Mouse (Mus musculus): ENCODE measurements around the gene Pigc. TPM values are rescaled to one million over a fixed set of nuclear protein-coding genes. Genes with fewer than 3 reads are reported as not detected.

Gene Pigc
- polyA plus RNA-seq, 1 experiment from 2014 or later, result 43.2 TPM

GRCm38 (mm10) chr1:161978173-161978700, 9.3 kb downstream of the Pigc start:
- no peaks in the 10 kb centered on the region for H3K27me3 ChIP-seq
- H3K9ac ChIP-seq (replicated peaks), result no peak overlapping the region
- whole genome bisulfite sequencing, result 77% methylated on average over 5 of the region's 5 CpGs
- no peak overlapping the region for H3K4me2 ChIP-seq
- no peaks in the 10 kb centered on the region for H3K36me3 ChIP-seq
- peaks cover 65% of the 10 kb centered on the region for H3K4me1 ChIP-seq (replicated peaks)
- no peaks in the 10 kb centered on the region for H3K9me3 ChIP-seq
- ATAC-seq (ENCODE audit: insufficient number of reproducible peaks, insufficient read depth, low FRiP score, low TSS enrichment, low read depth), result no peak
- no peak overlapping the region for H3K4me3 ChIP-seq (replicated peaks)
- peak overlapping the region; percentile 87 for H3K27ac ChIP-seq

DNA sequence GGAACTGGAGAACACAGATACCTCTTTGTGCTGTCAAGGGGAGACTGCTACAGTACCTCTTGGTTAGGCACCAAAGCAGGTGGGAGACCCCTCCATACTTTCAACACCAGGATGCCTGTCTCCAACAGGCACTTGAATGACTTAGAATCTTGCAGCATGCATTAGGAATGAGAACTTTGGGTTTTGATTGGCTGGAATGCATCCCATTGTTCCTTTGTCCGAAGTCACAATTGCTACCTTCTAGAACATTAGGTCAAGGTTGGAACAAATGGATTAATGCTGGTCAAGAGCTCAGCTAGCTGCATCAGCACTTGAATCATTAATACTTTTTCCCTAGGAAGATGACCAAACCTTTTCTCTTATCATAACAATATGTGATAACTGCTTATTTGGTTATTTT, 10.6 kb downstream of the Pigc start, which contains the start of gene 4930558K02Rik:
Gene 4930558K02Rik (minus strand): TSS at position 101 of the 400 bp plus-strand sequence.
- H3K36me3 ChIP-seq, result no peaks in the 10 kb centered on the region
- H3K4me2 ChIP-seq, result no peak within 1 kb of the TSS
- WGBS, result 86% methylated on average over 1 of the region's 1 CpGs
- H3K27ac ChIP-seq, result peak within 1 kb of the TSS; percentile 91
- peaks cover 67% of the 10 kb centered on the region for H3K4me1 ChIP-seq (replicated peaks)
- ATAC-seq (ENCODE audit: insufficient number of reproducible peaks, insufficient read depth, low FRiP score, low TSS enrichment, low read depth), result no peak
- no peaks in the 10 kb centered on the region for H3K27me3 ChIP-seq
- H3K4me3 ChIP-seq (replicated peaks), result no peak within 1 kb of the TSS
- no peaks in the 10 kb centered on the region for H3K9me3 ChIP-seq
- H3K9ac ChIP-seq (replicated peaks), result no peak within 1 kb of the TSS

DNA sequence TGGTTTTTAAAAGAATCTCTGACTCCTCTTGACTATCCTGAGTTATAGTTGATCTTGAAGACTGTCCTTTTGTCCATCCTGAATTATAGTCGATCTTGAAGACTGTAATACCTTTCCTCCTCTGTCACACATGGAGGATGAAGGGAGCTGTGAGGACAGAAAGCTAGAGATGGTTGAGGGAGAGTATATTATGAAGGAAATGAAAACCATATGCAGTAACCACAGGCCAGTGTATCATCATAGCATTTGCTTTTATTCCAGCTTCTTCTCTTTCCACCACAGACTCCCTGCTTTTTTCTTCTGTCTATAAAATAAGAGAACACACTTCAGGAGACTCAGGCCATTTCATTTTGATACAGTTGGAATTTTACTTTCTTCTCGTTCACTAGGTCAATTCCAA, 11.1 kb downstream of the Pigc start:
- peak overlapping the region; percentile 91 for H3K27ac ChIP-seq
- 79% methylated on average over 2 of the region's 2 CpGs for WGBS

DNA sequence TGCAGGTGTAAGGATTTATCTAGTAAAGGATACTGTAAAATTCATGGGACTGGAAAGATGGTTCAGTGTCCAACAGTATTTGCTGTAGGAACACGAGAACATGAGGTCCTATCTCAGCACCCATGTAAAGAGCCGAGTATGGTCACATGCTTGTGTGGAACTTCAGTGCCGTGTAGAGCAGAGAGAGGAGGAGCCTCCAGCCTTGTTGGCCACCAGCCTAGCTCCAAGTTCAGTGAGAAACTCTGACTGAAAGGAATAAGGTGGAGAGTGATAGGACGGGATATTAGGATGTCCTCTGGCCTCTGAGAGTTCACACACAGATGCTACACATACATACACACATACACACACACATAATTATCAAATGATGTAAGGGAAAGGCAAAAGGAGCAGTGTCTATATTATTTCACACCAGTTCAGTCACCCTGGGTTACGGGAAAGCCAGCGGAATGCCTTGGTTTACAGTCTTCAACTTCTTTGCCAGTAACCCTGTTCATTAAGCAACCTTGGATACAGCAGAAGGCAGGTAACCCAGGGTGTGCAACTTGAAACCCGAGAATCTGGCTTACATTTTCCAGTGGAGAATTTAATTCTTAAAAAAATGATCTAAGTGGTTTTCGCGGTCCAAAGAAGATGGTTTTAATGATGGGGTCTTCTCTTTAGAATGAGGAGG, 11.8 kb downstream of the Pigc start:
- no peak overlapping the region for H3K4me2 ChIP-seq

More for the DNA sequence above, 11.1 kb downstream of the Pigc start:
- H3K36me3 ChIP-seq, result no peaks in the 10 kb centered on the region
- H3K4me3 ChIP-seq (replicated peaks), result no peak overlapping the region
- H3K9me3 ChIP-seq, result no peaks in the 10 kb centered on the region
- no peak overlapping the region for H3K4me2 ChIP-seq
- H3K4me1 ChIP-seq (replicated peaks), result peaks cover 72% of the 10 kb centered on the region
- ATAC-seq (ENCODE audit: insufficient number of reproducible peaks, insufficient read depth, low FRiP score, low TSS enrichment, low read depth), result no peak
- no peak overlapping the region for H3K9ac ChIP-seq (replicated peaks)
- H3K27me3 ChIP-seq, result no peaks in the 10 kb centered on the region

GRCm38 (mm10) chr1:161983451-161983850, 14.5 kb downstream of the Pigc start:
- ATAC-seq (ENCODE audit: insufficient number of reproducible peaks, insufficient read depth, low FRiP score, low TSS enrichment, low read depth), result no peak
- no peaks in the 10 kb centered on the region for H3K27me3 ChIP-seq
- peaks cover 50% of the 10 kb centered on the region for H3K4me1 ChIP-seq (replicated peaks)
- H3K4me3 ChIP-seq (replicated peaks), result no peak overlapping the region
- no peak overlapping the region for H3K4me2 ChIP-seq
- no peaks in the 10 kb centered on the region for H3K36me3 ChIP-seq
- WGBS, result 28% methylated on average over 6 of the region's 6 CpGs
- no peaks in the 10 kb centered on the region for H3K9me3 ChIP-seq
- no peak overlapping the region for H3K9ac ChIP-seq (replicated peaks)
- H3K27ac ChIP-seq, result peak overlapping the region; percentile 98

More for the DNA sequence above, 11.8 kb downstream of the Pigc start:
- Histone ChIP-seq H3K27me3 (no peaks in the 10 kb centered on the region), H3K4me1 (replicated peaks) (peaks cover 74% of the 10 kb centered on the region), H3K4me3 (replicated peaks) (no peak overlapping the region), H3K36me3 (no peaks in the 10 kb centered on the region), H3K9ac (replicated peaks) (no peak overlapping the region), H3K9me3 (no peaks in the 10 kb centered on the region), H3K27ac (peak overlapping the region; percentile 91)
- no peak for ATAC-seq (ENCODE audit: insufficient number of reproducible peaks, insufficient read depth, low FRiP score, low TSS enrichment, low read depth)
- WGBS, result 54% methylated on average over 9 of the region's 9 CpGs

GRCm38 (mm10) chr1:161983979-161984566, 15.1 kb downstream of the Pigc start:
- ATAC-seq (ENCODE audit: insufficient number of reproducible peaks, insufficient read depth, low FRiP score, low TSS enrichment, low read depth), result peak; percentile 86
- Histone ChIP-seq H3K36me3 (no peaks in the 10 kb centered on the region), H3K9ac (replicated peaks) (no peak overlapping the region), H3K27me3 (no peaks in the 10 kb centered on the region), H3K4me3 (replicated peaks) (no peak overlapping the region), H3K9me3 (no peaks in the 10 kb centered on the region), H3K4me2 (0 out of 2 replicates have a peak overlapping the region, but pooled peaks have one; percentile 11), H3K27ac (peak overlapping the region; percentile 98), H3K4me1 (replicated peaks) (peaks cover 50% of the 10 kb centered on the region)
- 3% methylated on average over 4 of the region's 4 CpGs for WGBS

GRCm38 (mm10) chr1:161990684-161991578, 21.9 kb downstream of the Pigc start:
- no peak for ATAC-seq (ENCODE audit: insufficient number of reproducible peaks, insufficient read depth, low FRiP score, low TSS enrichment, low read depth)
- Histone ChIP-seq H3K9ac (replicated peaks) (no peak overlapping the region), H3K4me3 (replicated peaks) (no peak overlapping the region), H3K4me1 (replicated peaks) (peaks cover 20% of the 10 kb centered on the region), H3K36me3 (no peaks in the 10 kb centered on the region), H3K9me3 (no peaks in the 10 kb centered on the region), H3K27me3 (no peaks in the 10 kb centered on the region), H3K4me2 (no peak overlapping the region), H3K27ac (peak overlapping the region; percentile 85)
- 21% methylated on average over 10 of the region's 10 CpGs for WGBS

DNA sequence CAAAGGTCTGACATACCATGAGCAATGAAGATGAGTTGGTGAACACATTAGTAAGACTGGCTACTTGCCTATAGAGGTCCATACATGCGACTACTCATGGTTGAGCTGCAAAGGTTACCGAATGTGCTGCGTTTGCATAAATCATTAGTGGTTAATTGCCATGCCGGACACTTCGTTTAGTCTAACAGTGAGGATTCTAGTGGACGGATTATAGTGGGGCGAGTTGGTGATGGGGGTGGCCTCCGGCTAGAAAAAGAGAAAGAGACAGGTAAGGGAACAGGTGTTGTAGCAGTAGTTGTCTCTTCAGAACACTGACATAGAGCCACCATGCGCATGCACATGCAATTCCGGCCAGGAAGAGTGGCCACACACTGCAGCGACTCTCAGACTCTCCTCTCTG, 22.9 kb downstream of the Pigc start:
- Histone ChIP-seq H3K9me3 (no peaks in the 10 kb centered on the region), H3K4me2 (no peak overlapping the region), H3K27ac (peak overlapping the region; percentile 85), H3K9ac (replicated peaks) (no peak overlapping the region), H3K4me3 (replicated peaks) (no peak overlapping the region), H3K36me3 (no peaks in the 10 kb centered on the region), H3K4me1 (replicated peaks) (peaks cover 20% of the 10 kb centered on the region), H3K27me3 (no peaks in the 10 kb centered on the region)
- no peak for ATAC-seq (ENCODE audit: insufficient number of reproducible peaks, insufficient read depth, low FRiP score, low TSS enrichment, low read depth)
- 86% methylated on average over 11 of the region's 11 CpGs for WGBS

DNA sequence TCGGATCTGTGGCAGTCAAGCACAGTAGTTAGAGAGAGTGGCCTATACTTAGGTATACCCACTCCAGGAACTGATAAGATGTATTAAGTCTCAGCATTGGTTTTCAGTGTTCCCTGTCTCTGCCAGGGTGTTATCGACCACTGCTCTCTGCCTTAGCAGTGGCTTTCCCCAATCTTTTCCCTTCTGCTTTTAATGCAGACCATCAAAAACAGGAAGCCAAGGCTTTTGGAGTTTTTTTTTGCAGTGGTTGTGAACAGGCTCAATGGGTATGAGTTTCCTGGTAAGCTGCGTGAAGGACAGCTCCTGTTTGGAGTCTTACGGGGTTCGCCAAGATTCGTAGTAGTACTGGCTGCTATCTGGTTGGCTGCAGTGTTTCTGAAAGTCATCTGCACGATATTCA, 23.4 kb downstream of the Pigc start:
- H3K9ac ChIP-seq (replicated peaks), result no peak overlapping the region
- 84% methylated on average over 7 of the region's 7 CpGs for WGBS
- H3K4me2 ChIP-seq, result no peak overlapping the region
- no peaks in the 10 kb centered on the region for H3K9me3 ChIP-seq
- no peaks in the 10 kb centered on the region for H3K36me3 ChIP-seq
- ATAC-seq (ENCODE audit: insufficient number of reproducible peaks, insufficient read depth, low FRiP score, low TSS enrichment, low read depth), result no peak
- no peak overlapping the region for H3K4me3 ChIP-seq (replicated peaks)
- no peaks in the 10 kb centered on the region for H3K27me3 ChIP-seq
- H3K27ac ChIP-seq, result peak overlapping the region; percentile 85; the same call in 1 of the 2 replicates
- H3K4me1 ChIP-seq (replicated peaks), result peaks cover 20% of the 10 kb centered on the region

GRCm38 (mm10) chr1:161998781-161999180, 29.8 kb downstream of the Pigc start:
- Histone ChIP-seq H3K9ac (replicated peaks) (no peak overlapping the region), H3K27ac (peak overlapping the region; percentile 99), H3K36me3 (no peaks in the 10 kb centered on the region), H3K27me3 (no peaks in the 10 kb centered on the region), H3K4me1 (replicated peaks) (peaks cover 45% of the 10 kb centered on the region), H3K4me3 (replicated peaks) (no peak overlapping the region), H3K9me3 (no peaks in the 10 kb centered on the region), H3K4me2 (no peak overlapping the region)
- ATAC-seq (ENCODE audit: insufficient number of reproducible peaks, insufficient read depth, low FRiP score, low TSS enrichment, low read depth), result no peak
- WGBS, result 51% methylated on average over 4 of the region's 4 CpGs

GRCm38 (mm10) chr1:161999338-161999737, 30.4 kb downstream of the Pigc start:
- peak overlapping the region; percentile 23 for H3K4me2 ChIP-seq
- H3K27me3 ChIP-seq, result no peaks in the 10 kb centered on the region
- no peaks in the 10 kb centered on the region for H3K36me3 ChIP-seq
- no peak overlapping the region for H3K4me3 ChIP-seq (replicated peaks)
- no peak for ATAC-seq (ENCODE audit: insufficient number of reproducible peaks, insufficient read depth, low FRiP score, low TSS enrichment, low read depth)
- peaks cover 51% of the 10 kb centered on the region for H3K4me1 ChIP-seq (replicated peaks)
- no peaks in the 10 kb centered on the region for H3K9me3 ChIP-seq
- WGBS, result 36% methylated on average over 5 of the region's 5 CpGs
- H3K27ac ChIP-seq, result peak overlapping the region; percentile 99
- H3K9ac ChIP-seq (replicated peaks), result peak overlapping the region; percentile 47
